Mouse (Mus musculus) heart, adult 9 months (tissue): ENCODE measurements around the gene Foxl1.
A peak's percentile ranks its signal among the peaks of the same experiment; 100 is the strongest.
"Not testable (repeated sequence)": the region's sequence is repeated elsewhere in the genome, so short reads cannot be mapped to it uniquely, and the experiment has no call there.

ENCODE experiments used
- DNase-seq, 2 experiments: peaks; one replicate each; pipeline ENCODE4 v3.0.0; 2022; ENCODE audit warnings: low spot score in 2 of 2

The Foxl1 gene

GRCm38 (mm10) chr8:121125311-121125876, 2.3 kb upstream of the Foxl1 start:
- peak; percentile 83 to 86 for DNase-seq

- no peak for DNase-seq
Observed at GRCm38 (mm10) chr8:121126191-121126590, 1.5 kb upstream of the Foxl1 start.

- no peak for DNase-seq
Observed at GRCm38 (mm10) chr8:121126694-121127093, 1.0 kb upstream of the Foxl1 start.

- DNase-seq: no peak
Observed at GRCm38 (mm10) chr8:121127291-121127701, 444 bp upstream of the Foxl1 start.

- no peak for DNase-seq
Observed at GRCm38 (mm10) chr8:121128531-121129264, 958 bp downstream of the Foxl1 start.

GRCm38 (mm10) chr8:121129265-121129940, 1.7 kb downstream of the Foxl1 start:
- no peak for DNase-seq

DNA sequence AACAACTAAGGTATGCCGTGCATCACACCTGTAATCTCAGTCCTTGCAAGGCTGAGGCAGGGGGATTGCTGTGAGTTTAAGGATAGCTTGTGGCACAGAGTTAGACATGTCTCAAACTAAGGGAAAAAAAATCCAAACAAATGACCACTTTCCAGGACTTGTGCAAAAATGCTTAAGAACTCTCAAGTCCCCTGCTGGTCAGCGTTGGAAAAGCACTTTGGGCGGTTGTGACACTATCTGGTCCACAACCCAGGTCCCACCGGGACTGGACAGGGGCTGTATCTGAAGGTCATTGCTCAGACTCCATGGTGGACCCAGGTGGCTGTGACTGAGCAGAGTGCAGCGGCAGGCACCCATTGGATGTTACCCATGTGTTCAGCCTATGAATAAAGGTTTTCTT, 2.8 kb downstream of the Foxl1 start:
- no peak for DNase-seq

GRCm38 (mm10) chr8:121132961-121133513, 5.3 kb downstream of the Foxl1 start:
- DNase-seq: no peak

GRCm38 (mm10) chr8:121134102-121134501, 6.4 kb downstream of the Foxl1 start:
- DNase-seq: no peak

DNA sequence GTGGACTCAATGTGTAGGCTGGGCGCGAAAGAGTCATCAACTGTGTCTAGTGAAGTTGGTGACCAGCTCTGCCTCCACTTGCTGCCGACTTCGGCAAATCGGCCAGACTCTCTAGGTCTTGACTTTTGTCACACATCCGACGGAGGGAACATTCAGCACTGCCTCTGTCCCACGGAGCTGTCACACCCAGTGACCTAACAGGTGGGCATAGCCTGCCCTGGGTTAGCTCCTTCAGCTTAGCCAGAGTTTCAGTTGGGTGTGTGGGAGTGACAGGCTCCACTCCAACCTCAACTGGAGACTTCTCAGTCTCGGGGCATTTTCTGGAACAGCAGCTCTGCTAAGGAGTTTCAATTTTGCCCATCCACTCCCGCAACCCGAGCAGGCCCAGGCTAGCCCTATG, 6.8 kb downstream of the Foxl1 start:
- no peak for DNase-seq

DNA sequence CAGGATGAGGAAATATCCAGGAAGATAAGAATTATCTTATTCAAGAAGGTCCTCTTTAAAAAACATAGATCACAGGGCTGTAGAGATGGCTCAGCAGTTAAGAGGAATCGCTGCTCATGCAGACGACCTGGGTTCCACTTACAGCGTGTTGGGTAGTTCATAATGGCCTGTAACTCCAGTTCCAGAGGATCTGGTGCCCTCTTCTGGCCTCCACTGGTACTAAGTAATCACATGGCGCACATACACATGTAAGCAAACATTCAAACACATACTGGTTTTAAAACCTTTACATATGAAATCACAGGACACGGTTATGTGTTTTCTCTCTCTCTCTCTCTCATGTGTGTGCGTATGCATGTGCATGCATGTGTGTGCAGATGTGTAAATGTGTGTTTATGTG, 9.1 kb downstream of the Foxl1 start:
- no peak for DNase-seq

- not testable (repeated sequence) for DNase-seq
Observed at GRCm38 (mm10) chr8:121145457-121146134, 17.9 kb downstream of the Foxl1 start.

- DNase-seq: no peak
Observed at GRCm38 (mm10) chr8:121148573-121149083, 20.9 kb downstream of the Foxl1 start.

GRCm38 (mm10) chr8:121152394-121152793, 24.7 kb downstream of the Foxl1 start:
- DNase-seq: peak; percentile 74 to 77

DNA sequence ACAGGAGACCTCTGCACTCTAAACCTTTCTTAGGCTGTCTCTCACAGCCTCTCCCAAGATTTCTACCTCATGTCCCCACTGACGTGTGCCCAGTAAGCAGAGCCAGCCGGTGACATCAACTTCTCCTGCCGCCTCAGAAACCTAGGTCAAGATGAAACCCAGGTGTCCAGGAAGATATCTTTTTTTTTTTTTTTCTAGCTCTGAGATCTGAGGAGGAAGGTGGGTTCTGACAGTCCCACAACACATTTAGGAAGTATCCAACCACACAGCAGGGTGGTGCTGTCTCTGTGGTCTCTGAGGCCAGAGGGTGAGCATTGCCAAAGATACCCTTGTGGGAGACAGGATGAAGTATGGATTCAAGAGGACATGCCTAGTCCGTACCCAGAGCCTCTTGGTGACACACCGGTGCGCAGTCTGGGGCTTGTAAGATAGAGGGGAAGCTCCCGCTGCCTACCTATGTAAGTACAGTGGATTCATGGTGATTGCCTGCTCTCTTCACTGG, 29.3 kb downstream of the Foxl1 start:
- no peak for DNase-seq

- DNase-seq: no peak
Observed at GRCm38 (mm10) chr8:121158812-121159211, 31.1 kb downstream of the Foxl1 start.

DNA sequence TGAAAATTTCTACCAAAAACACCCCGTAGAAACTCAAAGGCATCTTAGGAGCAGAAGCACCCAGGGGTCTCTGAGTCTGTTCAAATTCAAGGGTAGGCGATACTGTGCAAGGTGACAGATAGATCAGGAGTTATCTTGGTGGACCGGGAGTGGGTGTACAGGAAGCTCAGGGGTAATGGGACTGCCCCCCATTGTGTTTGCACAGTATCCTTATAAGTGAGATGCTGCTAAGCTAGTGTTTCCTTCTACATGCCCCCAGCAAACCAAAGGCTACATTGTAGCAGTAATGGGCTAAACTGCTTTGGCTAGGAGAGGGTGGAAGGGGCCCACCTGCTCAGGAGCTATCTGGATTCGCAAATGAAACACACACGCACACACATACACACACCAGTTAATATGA, 33.7 kb downstream of the Foxl1 start:
- no peak for DNase-seq

- no peak for DNase-seq
Observed at GRCm38 (mm10) chr8:121162413-121162812, 34.7 kb downstream of the Foxl1 start.

DNA sequence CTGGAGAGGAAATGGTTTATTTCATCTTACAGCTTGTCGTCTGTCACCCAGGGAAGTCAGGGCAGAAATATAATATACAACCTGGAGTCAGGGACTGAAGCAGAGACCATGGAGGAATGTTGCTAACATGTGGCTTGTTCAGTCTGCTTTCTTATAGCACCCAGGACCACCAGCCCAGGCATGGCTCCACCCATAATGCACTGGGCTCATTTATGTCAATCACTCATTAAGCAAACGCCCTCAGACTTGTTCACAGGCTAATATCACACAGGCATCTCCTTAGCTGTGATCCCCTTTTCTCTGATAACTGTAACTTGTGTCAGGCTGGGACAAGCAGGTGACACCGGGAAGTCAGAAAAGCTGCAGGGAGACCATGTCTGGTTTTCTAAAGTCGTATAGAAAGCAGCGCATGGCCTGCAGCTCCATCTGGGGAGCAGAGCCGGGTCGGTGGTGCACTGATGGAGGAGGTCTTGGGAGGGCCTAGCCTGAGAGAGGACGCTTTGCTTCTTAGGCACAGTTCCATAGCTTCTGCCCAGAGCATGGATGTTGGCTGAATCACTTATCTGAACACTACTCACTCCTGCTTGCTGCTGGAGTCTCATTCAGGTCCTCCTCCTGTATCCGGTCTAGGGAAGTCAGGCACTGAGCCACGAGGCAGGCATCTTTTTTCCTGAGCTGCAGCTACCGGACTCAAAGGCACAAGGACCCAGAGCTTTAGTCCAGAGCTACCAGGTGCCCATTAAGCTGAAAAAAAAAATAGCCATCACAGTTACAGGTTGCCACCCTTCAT, 35.4 kb downstream of the Foxl1 start:
- no peak for DNase-seq

DNA sequence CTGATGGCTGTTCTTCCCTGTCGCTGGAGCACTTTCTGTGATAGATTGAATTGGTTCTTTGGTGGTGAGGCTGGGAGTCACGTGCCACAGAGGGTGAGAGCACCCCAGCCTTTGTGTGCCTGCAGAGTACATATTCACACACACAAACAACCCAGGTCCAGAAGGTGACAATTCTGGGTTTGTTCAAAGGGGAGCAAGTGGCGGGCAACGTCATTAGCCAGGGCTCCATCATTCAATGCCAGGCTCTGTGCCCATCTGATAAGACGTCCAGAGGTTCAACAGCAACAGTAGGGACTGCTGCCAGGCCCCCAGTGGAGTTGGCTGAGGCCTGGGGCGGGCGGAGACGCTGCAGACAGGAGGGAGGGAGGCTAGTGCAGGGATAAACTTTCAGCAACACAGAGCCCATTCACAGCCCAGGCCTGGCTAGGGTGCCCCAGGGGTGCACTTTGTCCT, 36.3 kb downstream of the Foxl1 start:
- peak in 1 of 2 experiments; percentile 23 for DNase-seq

- DNase-seq: no peak
Observed at GRCm38 (mm10) chr8:121168033-121168432, 40.3 kb downstream of the Foxl1 start.
